Mouse (Mus musculus) olfactory bulb, adult 2 months (tissue): Measurements from ENCODE around the gene Mdfi. TPM values are rescaled to one million over a fixed set of nuclear protein-coding genes. Genes with fewer than 3 reads are reported as not detected.

Experiments used
- H3K27ac ChIP-seq: fragments of 200-500 bp; 2 replicates; pipeline ENCODE4 v1.5.1; 2012; ENCODE audit warnings: low read depth, low read length; ENCODE audit not compliant: insufficient read depth
- H3K4me1 ChIP-seq: fragments of 200-500 bp; 2 replicates; pipeline ENCODE4 v1.6.1; 2012; ENCODE audit warnings: low read length; ENCODE audit not compliant: control insufficient read depth, insufficient read depth
- H3K4me3 ChIP-seq: fragments of 200-500 bp; 2 replicates; pipeline ENCODE4 v1.5.1; 2012; ENCODE audit warnings: mild to moderate bottlenecking, low read depth, low read length, moderate library complexity; ENCODE audit not compliant: insufficient read depth
- CTCF ChIP-seq: fragments of 200-500 bp; IDR thresholded peaks from 2 replicates; pipeline ENCODE4 v1.5.1; 2012; ENCODE audit warnings: low read depth, mild to moderate bottlenecking, low read length, moderate library complexity; ENCODE audit not compliant: insufficient read depth
- POLR2A ChIP-seq: fragments of 200-500 bp; IDR thresholded peaks from 2 replicates; pipeline ENCODE4 v1.6.1; 2012; ENCODE audit warnings: mild to moderate bottlenecking, low read depth, low read length, moderate library complexity; ENCODE audit not compliant: insufficient read depth
- WGBS: fragments of 180-500 bp; shearing (Covaris S2); methylation state at CpG from one replicate; pipeline ENCODE4 v1.1.7; 2018; 5-methylcytosine and 5-hydroxymethylcytosine counted together
- polyA plus RNA-seq: library from polyadenylated mRNA; stranded (reverse); fragments of >200 nt; gene quantifications from 2 replicates; pipeline ENCODE4 v1.2.4, GENCODE M21; 2012; ENCODE audit warnings: low replicate concordance; ENCODE audit not compliant: missing spikeins, insufficient read depth, insufficient read length

Mdfi gene
- polyA plus RNA-seq, 1 experiment, result not detected

DNA sequence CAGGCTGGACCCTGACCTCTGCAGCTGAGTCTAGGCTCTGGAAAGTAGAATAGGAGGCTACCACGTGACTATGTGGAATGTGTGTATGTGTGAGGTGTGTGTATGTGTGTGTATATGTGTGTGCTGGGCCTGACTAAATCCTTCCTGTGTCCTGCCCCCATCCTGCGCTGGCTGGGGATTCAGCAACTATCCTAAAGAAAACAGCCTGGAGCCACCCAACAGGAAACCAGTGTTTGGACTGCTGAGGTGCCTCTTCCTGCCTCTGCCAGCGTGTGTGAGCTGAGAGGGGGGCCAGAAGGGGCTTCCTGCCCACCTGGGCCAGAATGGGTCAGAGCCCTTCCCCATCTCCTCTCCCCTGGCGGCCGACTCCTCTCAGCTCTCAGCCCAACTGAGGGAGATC lies 20.9 kb downstream of the Mdfi start:
- H3K27ac ChIP-seq, result no peak overlapping the region
- no peak overlapping the region for H3K4me3 ChIP-seq
- H3K4me1 ChIP-seq, result peaks cover 6% of the 10 kb centered on the region; the same call in 1 of the 2 replicates
- TF ChIP-seq CTCF, result no peak
- no peak for TF ChIP-seq POLR2A
- WGBS, result 82% methylated on average over 5 of the region's 5 CpGs

GRCm38 (mm10) chr17:47812200-47812599 lies 22.3 kb downstream of the Mdfi start:
- Histone ChIP-seq H3K4me1 (peaks cover 6% of the 10 kb centered on the region; the same call in 1 of the 2 replicates), H3K4me3 (no peak overlapping the region), H3K27ac (no peak overlapping the region)
- 91% methylated on average over 6 of the region's 6 CpGs for WGBS
- TF ChIP-seq POLR2A, result no peak

GRCm38 (mm10) chr17:47811265-47811800 lies 23.2 kb downstream of the Mdfi start:
- no peak overlapping the region for H3K4me3 ChIP-seq
- TF ChIP-seq CTCF (no peak), POLR2A (no peak)
- 52% methylated on average over 15 of the region's 15 CpGs for WGBS
- no peak overlapping the region for H3K27ac ChIP-seq
- peaks cover 6% of the 10 kb centered on the region; the same call in 1 of the 2 replicates for H3K4me1 ChIP-seq

GRCm38 (mm10) chr17:47806230-47806629 lies 28.3 kb downstream of the Mdfi start:
- 42% methylated on average over 9 of the region's 9 CpGs for WGBS
- H3K27ac ChIP-seq, result no peak overlapping the region
- TF ChIP-seq CTCF, result no peak
- TF ChIP-seq POLR2A, result no peak
- no peak overlapping the region for H3K4me3 ChIP-seq
- H3K4me1 ChIP-seq, result no peaks in the 10 kb centered on the region; the same call in 1 of the 2 replicates

DNA sequence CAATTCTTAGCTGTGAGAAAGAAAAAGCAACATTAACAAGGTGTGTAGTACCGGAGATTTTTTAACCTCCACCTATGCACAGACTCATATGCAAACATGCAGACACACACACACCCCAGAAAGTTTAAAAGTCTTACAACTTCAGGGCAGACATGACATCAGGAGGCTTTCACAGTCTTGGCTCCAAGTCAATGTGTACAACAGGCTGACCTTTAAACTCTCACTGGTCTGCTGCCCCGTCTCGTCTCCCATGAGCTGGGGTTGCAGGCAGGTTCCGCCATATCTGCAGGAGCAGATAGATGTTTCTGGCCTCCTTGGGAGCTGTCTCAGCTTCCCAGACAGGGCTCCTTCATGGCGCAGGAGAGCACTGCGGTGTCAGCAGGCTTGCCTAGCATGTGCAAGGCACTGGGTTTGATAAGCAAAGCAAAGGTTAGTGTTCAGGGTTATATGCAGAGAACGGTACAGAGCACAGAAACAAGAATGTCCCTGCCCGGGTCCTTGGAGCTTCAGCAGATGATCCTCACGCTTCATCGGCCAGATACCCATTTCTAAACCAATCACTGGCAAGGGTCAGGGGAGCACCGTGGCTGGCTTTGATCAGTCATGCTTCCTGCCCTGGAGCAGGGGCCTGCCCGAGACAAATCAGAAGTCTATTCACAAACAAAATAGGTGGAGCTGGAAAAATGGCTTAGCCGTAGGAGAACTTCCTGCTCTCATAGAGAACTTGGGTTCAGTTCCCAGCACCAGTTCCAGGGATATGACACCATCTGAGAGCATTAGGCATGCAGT lies 29.2 kb downstream of the Mdfi start:
- H3K4me1 ChIP-seq, result no peaks in the 10 kb centered on the region; the same call in 1 of the 2 replicates
- TF ChIP-seq CTCF, result no peak
- TF ChIP-seq POLR2A, result no peak
- H3K4me3 ChIP-seq, result no peak overlapping the region
- 77% methylated on average over 13 of the region's 13 CpGs for WGBS
- H3K27ac ChIP-seq, result no peak overlapping the region

DNA sequence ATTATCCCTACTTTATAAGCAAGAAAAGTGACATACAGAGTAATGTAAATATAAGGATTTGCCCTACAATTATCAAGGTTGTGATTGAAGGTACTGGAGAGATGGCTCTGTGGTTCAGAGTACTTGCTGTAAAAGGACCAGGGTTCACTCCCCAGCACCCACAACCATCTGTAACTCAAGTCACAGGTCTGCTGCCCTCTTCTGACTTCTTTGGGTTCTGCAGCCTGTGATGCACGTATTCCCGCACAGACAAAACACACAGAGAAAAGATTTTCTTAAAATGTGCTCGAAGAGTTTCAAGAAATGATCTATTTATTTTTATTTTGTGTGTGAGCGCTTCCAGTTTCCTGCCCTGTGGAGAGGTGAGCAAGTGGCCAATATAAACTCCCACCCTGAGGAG lies 30.8 kb downstream of the Mdfi start:
- H3K4me3 ChIP-seq, result no peak overlapping the region
- no peaks in the 10 kb centered on the region; the same call in 1 of the 2 replicates for H3K4me1 ChIP-seq
- no peak for TF ChIP-seq CTCF
- no peak for TF ChIP-seq POLR2A
- 93% methylated on average over 4 of the region's 4 CpGs for WGBS
- H3K27ac ChIP-seq, result no peak overlapping the region

- Histone ChIP-seq H3K4me1 (no peaks in the 10 kb centered on the region; the same call in 1 of the 2 replicates), H3K4me3 (no peak overlapping the region), H3K27ac (no peak overlapping the region)
- TF ChIP-seq POLR2A, result no peak
- 18% methylated on average over 8 of the region's 8 CpGs for WGBS
Measured at GRCm38 (mm10) chr17:47802806-47803205, 31.7 kb downstream of the Mdfi start.

- TF ChIP-seq CTCF (no peak), POLR2A (no peak)
- no peak overlapping the region for H3K4me3 ChIP-seq
- H3K27ac ChIP-seq, result no peak overlapping the region
- peaks cover 8% of the 10 kb centered on the region for H3K4me1 ChIP-seq
- 80% methylated on average over 9 of the region's 9 CpGs for WGBS
Measured at GRCm38 (mm10) chr17:47797383-47797782, 37.1 kb downstream of the Mdfi start.

DNA sequence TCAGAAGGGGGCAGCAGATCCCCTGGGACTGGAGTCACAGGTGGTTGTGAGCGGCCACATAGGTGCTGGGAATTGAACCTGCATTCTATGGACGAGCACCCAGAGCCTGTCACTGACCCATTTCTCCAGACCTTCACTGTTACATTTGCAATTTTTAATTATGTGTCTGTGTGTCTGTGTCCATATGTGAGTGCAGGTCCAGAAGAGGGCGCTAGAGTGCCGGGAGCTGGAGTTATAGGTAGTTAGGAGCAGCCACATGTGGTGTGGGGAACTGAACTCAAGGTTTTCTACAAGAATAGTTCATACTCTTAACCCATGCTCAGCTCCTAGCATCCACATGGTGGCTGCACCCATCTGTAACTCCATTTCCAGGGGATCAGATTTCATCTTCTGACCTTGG lies 37.5 kb downstream of the Mdfi start:
- Histone ChIP-seq H3K4me3 (no peak overlapping the region), H3K4me1 (peaks cover 8% of the 10 kb centered on the region), H3K27ac (no peak overlapping the region)
- WGBS, result 66% methylated on average over 4 of the region's 4 CpGs
- TF ChIP-seq CTCF (no peak), POLR2A (no peak)
